Mouse (Mus musculus): Measurements from ENCODE around the gene Actr5.

GRCm38 (mm10) chr2:158666071-158666800 is 41.5 kb downstream of the Actr5 start:
- TF ChIP-seq MEF2A (IDR thresholded peaks at IDR 0.05; ENCODE audit: extremely low read depth, insufficient replicate concordance, low read depth, low read length, poor library complexity, severe bottlenecking) (no peak), TAL1 (IDR thresholded peaks at IDR 0.05; ENCODE audit: low read length) (no peak), POLR2A (IDR thresholded peaks at IDR 0.05; ENCODE audit: control insufficient read depth in 1 of 2, insufficient read depth in 1 of 2, low read depth in 1 of 2, low read length in 2 of 2, poor library complexity in 1 of 2) (no peak), RAD21 (IDR thresholded peaks at IDR 0.05; ENCODE audit: low read depth, low read length) (no peak), ZMIZ1 (IDR thresholded peaks at IDR 0.05; ENCODE audit: low read depth, low read length) (no peak), SMC3 (IDR thresholded peaks at IDR 0.05; ENCODE audit: low read depth, low read length) (no peak)

Measured in MEL (cell line).